Mouse (Mus musculus) kidney, adult 2 months (tissue): ENCODE data around the gene Gprasp1.

ENCODE experiments used
- CTCF ChIP-seq: fragments of 200-500 bp; conservative IDR thresholded peaks from 2 replicates; pipeline ENCODE4 v1.5.1; 2011; ENCODE audit warnings: low read depth, mild to moderate bottlenecking, control low read depth, low read length, moderate library complexity, mixed read lengths; ENCODE audit not compliant: insufficient read depth, insufficient read length
- POLR2A ChIP-seq: fragments of 200-500 bp; IDR thresholded peaks from one replicate; pipeline ENCODE4 v1.6.1; 2011; ENCODE audit warnings: low read depth, low read length, control low read depth

DNA sequence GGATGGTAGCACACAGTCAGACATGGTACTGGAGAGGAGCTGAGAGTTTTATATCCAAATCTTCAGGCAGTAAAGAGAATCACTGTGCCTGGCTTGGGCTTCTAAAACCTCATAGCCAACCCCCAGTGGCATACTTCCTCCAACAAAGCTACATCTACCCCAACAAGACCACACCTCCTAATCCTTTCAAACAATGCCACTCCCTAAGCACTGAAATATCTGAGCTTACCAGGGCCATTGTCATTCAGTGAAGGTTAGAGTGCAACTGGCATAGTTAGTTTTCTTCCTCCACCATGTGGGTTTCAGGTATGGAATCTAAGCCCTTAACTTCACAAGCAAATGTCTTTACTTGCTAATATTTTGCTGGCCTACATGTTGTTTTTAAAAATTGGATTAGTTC lies 49.0 kb downstream of the Gprasp1 start:
- TF ChIP-seq CTCF: no peak
- no peak for TF ChIP-seq POLR2A
